Mouse (Mus musculus) embryo, embryonic 11.5 days (tissue): ENCODE measurements around the gene Sirt4.

ENCODE experiments used
- DNase-seq: peaks from one replicate; pipeline ENCODE4 v3.0.0-alpha.2; 2012; ENCODE audit warnings: low read depth, low spot score

Sirt4 gene

DNA sequence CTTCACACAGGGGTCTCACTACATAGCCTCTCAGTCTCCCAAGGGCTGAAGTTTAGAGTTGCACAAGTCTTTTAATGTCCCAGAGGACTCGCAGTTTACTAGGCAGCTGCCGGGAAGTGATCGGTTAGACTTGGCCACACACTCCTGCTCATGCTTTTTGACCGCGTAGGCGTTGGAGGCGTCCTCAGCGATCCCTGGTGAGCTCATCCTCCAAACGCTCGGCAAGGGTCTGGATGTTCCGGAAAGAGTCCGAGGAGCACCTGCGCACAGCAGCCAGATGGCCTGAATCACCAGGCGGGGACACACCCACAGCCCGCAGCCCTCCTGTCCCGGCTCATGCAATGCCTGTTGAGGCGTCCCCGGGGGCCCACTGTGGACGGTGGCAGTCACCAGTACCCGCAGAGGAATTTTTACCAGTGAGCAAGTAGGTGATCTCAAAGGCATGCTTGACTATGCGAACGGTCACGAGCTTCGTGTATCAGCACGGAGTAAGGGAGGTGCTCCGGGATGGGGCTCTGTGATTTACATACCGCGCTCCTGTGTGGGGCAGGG is 7.3 kb upstream of the Sirt4 start:
- DNase-seq: peak; percentile 31

DNA sequence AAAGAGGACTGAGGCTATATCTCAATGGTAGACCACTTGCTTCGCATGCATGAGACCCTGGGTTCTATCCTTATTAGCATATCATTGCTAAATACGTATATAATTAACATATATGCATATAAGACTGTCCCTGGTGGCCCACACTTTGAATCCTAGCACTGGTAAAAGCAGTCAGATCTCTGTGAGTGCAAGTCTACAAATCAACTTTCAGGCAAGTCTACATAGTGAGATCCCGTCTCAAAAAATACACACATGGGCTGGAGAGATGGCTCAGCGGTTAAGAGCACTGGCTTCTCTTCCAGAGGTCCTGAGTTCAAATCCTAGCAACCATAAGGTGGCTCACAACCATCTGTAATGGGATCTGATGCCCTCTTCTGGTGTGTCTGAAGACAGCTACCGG is 6.6 kb upstream of the Sirt4 start:
- no peak for DNase-seq

DNA sequence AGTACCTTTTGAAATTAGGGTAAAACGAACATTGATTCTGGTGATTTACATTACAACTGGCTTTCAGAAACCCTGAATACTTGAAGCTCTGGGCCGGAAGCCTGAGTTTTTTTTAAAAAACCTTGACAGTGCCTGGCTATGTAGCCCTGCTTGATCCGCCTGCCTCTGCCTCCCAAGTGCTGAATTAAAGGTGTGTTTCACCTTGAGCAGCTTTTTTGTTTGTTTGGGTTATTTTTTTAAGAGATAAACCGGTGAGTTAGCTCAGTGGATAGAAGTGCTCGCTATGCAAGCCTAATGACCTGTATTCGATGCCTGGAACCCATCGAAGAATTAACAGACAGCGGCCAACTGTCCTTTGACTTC is 6.1 kb upstream of the Sirt4 start:
- DNase-seq: no peak

DNA sequence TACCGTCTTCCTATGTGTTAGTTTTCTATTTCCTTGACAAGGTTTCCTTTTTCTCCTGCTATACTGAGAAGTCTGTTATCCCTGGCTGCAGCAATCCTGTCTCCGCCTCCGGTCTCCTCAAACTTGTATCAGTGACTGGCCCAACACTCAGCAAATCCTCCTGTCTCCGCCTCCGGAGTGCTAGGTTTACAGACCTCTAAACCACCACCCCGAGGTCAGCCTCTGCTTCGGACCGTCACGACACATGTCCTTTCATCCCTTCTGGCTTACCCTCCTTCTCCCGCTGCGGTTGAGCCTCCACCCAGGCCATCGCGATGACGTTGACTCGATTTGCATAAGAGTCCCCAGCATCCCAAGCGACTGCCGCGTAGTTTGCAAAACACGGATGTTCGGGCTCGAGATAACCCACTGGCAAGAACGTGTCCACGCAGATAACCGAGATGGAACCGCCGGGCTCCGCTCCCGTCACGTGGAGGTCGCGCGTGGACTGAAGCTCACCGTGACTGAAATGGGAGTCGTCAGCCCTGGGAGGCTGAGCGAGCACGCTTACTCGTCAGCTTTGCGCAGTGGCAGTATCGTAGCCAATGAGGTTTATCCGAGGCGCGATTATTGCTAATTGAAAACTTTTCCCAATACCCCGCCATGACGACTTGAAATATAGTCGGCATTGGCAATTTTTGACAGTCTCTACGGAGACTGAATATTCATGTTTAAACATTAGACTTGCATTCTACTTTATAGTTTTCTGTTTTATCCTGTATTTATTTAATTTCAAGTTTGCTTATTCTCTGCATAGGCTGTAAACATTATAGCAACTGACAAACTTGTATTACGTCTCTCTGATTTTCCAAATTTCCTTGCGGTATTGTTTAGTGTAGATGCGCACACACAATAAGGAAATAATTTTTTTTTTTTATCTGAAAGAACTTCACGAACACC is 5.4 kb upstream of the Sirt4 start:
- peak; percentile 85 for DNase-seq

DNA sequence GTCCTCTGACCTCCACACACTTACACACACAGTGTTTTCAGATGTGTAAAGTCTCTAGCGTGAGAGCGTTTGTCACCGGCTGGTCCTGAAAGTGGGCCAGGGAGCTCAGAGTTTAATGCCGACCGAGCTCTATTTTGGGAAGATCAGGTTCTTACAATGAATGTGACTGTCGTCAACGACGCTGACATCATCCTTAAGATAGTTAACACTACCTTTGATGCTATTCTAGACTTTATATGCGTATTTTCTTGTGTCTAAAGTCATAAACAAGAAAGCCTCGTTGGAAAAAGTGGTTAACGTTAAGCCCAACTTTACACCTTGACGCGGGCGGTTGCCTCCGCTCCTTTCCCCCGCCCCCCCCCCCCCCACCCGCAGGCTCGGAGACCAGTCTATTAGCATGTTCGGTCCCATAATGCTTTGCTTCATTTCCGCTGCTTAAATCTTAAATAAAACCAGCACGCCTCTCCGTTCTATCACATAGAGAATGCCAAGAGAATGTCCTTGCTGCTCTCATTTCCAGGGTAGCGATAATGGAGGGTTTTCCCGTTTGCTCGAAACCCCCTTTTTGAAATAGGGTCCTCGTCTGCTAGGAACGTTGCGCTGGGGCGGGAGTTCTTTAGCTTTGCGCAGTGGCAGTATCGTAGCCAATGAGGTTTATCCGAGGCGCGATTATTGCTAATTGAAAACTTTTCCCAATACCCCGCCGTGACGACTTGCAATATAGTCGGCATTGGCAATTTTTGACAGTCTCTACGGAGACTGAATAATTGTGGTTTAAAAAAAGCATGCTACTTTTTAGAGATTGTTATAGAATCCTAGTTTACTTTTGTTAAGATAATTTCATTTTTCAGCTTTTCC is 4.5 kb upstream of the Sirt4 start:
- DNase-seq: peak; percentile 69

DNA sequence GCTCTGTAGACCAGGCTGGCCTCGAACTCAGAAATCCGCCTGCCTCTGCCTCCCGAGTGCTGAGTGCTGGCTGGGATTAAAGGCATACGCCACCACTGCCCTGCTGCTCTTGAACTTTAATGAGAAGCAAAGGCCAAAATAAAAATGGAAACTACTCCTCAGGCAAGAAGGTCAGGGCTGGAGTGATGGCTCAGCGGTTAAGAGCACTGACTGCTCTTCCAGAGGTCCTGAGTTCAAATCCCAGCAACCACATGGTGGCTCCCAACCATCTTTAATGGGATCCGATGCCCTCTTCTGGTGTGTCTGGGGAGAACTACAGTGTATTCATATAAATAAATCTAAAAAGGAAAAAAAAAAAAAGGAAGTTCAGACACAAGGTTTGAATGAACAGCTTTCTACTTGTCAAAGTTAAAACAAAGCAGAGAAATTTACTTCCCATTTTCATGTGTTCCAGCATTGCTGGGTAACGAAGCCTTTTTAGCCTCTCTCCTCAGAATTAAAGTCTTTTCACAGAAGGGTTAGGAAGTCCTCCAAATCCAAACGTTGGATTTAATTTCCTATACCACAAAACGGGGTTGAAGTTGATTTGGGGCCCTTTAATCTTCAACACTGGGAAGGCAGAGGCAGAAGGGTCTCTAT is 3.5 kb upstream of the Sirt4 start:
- no peak for DNase-seq

DNA sequence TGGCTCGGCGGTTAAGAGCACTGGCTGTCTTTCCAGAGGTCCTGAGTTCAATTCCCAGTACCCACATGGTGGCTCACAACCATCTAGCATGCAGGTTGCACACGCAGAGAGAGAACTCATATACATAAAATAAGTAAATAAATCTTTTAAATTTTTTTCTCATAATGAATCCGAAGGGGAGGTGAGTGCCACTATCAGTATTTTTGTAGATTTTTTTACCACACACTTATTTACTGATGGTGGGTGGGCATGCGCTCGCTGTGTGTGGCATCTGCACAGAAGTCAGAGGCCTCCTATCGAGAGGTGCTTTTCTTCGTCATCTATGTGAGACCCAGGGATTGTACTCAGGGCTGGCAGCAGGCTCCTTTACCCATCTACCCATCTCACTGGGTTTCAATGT is 2.8 kb upstream of the Sirt4 start:
- no peak for DNase-seq

DNA sequence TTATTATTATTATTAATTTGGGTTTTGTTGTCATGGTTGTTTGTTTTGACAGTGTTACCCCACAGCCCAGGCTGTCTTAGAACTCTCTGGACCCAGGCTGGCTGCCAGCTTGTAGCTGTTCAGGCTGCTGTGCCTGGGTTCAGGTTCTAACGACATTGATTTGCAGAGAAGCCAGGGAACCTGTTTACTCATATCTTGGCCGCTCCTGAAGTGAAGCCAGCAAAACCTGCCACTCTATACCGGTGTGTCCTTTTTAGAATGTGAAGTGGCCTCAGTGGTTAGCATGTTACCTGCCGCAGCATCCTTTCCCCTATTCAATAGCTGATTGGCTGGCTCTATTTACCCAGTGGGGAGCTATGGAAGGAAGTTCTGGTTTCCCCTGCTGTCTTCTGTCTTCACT is 2.2 kb upstream of the Sirt4 start:
- no peak for DNase-seq

DNA sequence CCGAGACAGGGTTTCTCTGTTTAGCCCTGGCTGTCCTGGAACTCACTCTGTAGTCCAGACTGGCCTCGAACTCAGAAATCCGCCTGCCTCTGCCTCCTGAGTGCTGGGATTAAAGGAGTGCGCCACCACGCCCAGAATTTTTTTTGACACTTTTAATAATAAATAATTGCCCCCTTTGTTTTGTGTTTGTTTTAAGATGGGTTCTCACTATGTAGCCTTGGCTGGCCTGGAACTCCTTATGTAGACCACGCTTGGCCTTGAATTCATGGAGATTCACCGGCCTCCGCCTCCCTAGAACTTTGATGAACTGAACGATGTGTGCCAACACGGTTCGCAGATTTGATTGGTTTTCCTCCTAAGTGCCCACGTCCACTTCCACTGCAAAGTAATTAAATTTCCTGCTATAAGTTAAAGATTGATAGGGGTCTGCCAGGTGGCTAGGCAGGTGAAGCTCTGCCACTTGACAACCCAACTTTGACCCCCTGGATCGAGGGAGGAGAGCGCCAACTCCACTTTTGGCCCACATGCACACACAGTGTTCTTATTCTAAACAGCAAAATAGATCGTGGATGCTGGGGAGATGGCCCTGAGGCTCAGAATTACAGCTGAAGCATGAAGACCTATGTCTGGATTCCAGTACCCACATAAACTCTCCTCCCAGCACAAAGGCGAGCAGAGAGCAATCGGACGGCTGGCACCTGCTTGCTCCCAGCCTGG is 1.1 kb upstream of the Sirt4 start:
- no peak for DNase-seq

DNA sequence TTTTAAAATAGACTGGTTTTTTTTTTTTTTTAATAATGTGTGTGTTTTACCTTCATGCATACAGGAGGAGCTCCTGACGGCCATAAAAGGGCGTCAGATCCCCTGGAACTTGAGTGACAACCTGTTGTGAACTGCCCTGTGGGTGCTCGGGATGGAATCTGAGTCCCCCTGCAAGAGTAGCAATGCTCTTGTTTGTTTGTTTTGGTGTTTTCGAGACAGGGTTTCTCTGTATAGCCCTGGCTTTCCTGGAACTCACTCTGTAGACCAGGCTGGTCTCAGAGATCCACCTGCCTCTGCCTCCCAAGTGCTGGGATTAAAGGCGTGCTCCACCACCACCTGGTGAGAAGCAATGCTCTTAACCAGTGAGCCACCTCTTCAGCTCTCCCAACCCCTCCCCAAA is 471 bp upstream of the Sirt4 start:
- no peak for DNase-seq

DNA sequence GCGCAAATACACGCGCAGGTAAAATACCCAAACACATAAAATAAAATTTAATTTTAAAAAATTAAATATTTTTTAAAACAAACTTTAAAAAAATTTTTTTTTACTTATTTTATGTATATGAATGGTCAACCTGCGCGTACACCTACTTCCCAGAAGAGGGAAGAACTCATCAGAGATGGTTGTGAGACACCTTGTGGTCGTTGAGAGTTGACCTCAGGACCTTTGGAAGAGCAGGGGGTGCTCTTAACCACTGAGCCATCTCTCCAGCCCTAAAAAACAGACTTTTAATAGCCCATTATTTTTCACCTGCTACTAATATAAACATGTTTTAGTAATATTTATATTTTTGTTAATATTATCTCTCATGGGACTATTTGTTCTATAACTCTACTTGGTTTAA is 1.1 kb downstream of the Sirt4 start:
- DNase-seq: no peak

DNA sequence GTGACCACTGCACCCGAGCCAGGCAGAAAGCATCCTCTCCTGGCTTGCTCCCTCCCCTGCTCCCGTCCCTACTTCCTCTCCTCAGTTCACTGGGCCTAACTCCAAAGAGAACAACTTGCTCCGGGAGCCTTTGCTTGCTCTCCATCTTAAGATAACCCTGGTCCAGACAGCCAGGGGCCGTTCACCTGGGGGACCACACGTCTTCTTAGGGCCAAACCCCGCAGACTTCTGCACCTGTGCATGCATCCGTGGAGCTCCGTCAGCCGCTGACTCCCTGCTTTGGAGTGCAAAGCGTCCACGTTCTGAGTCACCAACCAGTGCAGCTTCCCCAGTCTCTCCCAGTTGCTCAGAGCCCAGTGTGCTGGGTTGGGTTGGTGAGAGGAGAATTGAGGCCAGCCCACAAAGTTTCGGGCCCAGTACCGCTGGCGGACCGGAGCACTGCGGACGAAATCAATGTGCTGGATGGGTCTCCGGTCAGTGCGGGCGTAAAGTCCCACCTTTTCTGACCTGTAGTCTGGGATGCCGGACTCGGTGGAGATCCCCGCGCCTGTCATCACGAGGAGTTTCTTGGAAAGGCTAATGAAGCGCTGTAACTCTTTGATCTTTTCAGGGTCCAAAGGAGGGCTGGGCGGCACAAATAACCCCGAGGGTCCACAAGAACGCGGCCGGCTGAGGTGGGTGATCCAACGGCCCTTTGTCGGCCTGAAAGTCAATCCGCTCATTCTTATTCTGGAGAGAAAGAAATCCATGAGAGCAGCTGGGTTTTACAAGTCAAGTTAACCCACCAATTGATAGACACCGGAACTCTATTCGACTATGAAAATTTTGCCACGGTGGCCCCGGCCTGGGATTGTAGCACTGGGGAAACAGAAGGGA is 1.9 kb downstream of the Sirt4 start:
- DNase-seq: no peak

DNA sequence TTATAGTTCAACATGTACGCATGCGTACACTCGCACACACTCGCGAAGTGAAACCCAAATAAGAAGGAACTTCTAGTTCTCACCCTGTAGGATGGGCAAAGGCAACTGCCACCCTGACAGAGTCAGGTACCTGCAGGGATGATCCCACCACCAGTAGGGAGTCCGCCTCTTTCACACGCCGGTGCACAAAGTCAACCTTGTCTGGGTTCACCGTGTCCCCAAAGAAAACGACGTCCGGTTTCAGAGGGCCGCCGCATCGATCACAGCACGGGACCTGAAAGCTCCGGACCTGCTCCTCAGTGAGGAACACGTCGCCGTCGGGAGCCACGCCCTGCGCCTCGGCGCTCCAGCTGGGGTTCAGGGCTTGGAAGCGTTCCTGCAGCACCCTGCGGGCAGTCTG is 4.4 kb downstream of the Sirt4 start:
- no peak for DNase-seq

DNA sequence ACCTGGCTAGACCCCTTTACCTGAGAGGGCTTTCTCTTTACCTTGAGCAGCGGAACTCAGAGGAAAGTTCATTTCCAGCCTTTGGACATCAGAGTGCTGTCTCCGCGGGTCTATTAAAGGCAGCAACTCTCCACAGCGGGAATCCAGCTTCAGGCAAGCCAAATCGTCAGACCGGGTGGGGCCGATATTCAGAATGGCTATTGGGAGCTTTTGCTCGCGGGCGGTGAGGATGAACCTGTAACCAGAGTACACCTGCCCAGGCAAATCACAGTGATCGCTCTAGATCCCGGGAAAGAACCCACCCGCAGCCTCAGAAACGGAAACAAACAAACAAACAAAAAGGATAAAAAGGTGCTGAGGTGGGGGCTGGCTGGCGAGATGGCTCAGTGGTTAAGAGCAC is 5.0 kb downstream of the Sirt4 start:
- DNase-seq: no peak

DNA sequence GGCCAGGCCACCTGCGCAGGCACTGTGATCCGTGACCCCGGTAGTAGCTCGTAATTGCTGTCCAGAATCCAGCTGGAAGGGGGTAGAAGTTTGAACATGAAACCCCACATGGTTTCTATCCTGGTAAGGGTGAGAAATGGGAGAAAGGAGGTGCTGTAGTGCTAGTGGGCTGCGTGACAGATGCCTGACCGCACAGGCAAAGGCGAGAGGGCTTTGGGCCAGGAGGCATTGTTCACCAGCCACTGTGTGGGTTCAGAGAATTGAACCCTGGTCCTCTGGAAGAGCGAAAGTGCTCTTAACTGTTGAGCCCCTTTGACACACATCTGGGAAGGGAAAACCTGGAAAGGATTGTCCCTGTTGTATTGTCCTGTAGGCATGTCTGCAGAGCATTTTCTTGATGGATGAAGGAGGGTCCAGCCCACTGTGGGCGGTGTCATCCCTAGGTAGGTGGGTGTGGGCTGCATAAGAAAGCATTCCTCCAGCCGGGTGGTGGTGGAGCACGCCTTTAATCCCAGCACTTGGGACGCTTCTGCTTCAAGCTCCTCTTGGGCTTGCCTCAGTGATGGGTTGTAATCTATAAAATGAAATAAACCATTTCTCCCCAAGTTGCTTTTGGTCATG is 8.3 kb downstream of the Sirt4 start:
- DNase-seq: no peak

DNA sequence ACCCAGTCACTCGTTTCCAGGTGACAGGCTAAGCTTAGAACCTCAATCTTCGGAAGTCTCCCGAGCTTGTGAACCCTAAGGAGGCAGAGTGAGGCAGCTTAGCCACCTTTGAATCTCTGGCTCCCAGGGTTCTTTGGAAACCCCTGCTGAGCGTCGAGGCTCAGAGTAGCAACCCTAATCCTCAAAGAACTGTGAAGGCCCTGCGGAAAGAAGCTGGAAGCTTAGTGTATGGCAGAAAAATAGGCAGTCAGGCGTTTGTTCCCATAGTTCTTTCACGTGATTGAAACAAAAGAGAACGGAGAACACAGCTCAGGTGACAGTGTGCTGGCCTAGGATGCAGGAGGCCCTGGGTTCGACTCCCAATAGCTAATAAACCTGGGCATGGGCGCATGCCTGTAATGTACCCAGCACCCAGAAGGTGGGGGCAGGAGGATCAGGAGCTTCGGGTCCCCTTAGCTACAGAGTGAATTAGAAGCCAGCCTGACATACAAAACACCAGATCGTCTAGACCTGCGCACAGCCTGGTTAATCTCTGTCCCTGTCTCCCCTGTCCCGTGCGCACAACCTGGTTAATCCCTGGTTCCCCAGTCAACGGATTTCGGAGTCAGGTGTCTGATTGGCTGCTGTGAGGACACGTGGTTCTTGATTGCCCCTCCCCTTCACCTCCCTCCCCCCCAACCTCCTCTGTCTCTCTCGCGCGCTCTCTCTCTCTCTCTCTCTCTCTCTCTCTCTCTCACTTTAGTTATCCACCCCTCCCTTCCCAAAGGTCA is 9.0 kb downstream of the Sirt4 start:
- no peak for DNase-seq

DNA sequence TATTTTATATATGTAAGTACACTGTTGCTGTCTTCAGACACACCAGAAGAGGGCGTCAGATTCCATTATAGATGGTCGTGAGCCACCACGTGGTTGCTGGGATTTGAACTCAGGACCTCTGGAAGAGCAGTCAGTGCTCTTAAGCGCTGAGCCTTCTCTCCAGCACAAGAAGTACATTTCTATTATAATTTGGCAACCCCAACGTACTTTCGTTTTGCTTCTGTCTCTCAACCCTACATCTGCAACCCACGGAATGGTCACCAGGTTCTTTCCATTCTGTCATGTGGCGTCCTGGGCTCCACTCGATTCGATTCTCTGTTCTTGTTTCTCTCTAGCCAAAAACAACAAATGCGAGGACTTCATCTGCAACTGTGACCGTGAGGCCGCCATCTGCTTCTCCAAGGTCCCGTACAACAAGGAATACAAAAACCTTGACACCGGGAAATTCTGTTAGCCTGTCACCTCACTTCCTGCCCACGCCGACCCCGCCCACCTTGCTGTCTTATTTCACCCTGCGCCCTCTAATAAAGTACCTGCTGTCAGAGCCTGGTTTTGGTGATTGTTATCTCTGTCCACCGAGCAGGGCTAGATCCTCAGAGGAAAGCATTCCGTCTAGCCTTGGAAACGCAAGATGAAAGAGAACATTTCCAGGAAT is 10.2 kb downstream of the Sirt4 start:
- DNase-seq: no peak

DNA sequence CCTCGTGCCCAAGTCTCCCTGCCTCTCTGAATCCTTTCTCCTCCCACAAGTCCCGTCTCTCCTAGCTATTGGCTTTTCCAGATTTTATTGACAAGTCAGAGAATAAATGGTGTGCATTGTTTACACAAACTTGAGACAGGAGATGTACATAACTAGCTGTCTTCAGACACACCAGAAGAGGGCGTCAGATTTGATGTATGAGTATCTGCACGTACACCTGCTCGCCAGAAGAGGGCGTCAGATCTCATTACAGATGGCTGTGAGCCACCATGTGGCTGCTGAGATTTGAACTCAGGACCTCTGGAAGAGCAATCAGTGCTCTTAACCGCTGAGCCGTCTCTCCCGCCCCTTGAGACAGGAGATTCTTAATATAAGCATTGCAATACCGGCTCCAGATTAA is 11.3 kb downstream of the Sirt4 start:
- no peak for DNase-seq
